Mouse (Mus musculus) spleen, adult 2 months (tissue): ENCODE results near the gene Scn1a.

ENCODE experiments used
- CTCF ChIP-seq: fragments of 200-500 bp; IDR thresholded peaks from 2 replicates; pipeline ENCODE4 v1.5.1; 2011; ENCODE audit warnings: mild to moderate bottlenecking, inconsistent platforms; ENCODE audit not compliant: insufficient read depth, insufficient read length, insufficient replicate concordance; ENCODE audit errors: extremely low read depth
- POLR2A ChIP-seq: fragments of 200-500 bp; IDR thresholded peaks from 2 replicates; pipeline ENCODE4 v1.6.1; 2011; ENCODE audit warnings: low read depth, low read length, inconsistent platforms

DNA sequence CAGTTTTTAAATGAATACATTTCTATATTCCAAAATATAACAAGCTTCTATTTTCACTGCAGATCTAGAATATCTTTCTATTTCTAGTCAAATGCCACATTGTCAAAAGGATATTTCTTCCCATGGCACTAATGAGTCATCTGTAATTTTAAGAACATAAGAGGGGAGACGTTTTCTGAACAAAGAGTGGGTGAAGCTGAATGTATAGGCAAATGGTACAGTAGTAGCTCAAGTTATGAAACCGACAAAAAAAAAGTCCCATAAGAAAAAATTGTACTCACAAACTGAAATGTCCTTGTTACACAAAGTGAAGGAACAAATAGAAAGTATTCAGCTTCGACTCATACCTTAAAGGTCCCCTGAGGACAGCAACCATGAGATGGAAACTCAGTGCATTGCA lies 94.5 kb downstream of the Scn1a start:
- TF ChIP-seq CTCF: no peak
- no peak for TF ChIP-seq POLR2A
